Mouse (Mus musculus): ENCODE results near the gene Alox5ap. TPM values are rescaled to one million over a fixed set of nuclear protein-coding genes. Genes with fewer than 3 reads are reported as not detected.
A peak's percentile ranks its signal among the peaks of the same experiment; 100 is the strongest.

Gene Alox5ap
- polyA plus RNA-seq, 1 experiment from 2014 or later = 18.0 TPM

- H3K27ac ChIP-seq (replicated peaks) = no peak overlapping the region
- WGBS = 86% methylated on average over 8 of the region's 8 CpGs
- H3K4me1 ChIP-seq = peaks cover 46% of the 10 kb centered on the region
These were observed 69.6 kb downstream of the Alox5ap start for GRCm38 (mm10) chr5:149333941-149334698.

GRCm38 (mm10) chr5:149335009-149335408 lies 70.4 kb downstream of the Alox5ap start:
- no peaks in the 10 kb centered on the region for H3K36me3 ChIP-seq
- no peak overlapping the region for H3K27ac ChIP-seq (replicated peaks)
- H3K4me2 ChIP-seq (replicated peaks) = no peak overlapping the region
- H3K9ac ChIP-seq = no peak overlapping the region
- no peaks in the 10 kb centered on the region for H3K9me3 ChIP-seq (replicated peaks)
- no peak for ATAC-seq (ENCODE audit: insufficient number of reproducible peaks, low FRiP score, low TSS enrichment, low read depth)
- peaks cover 40% of the 10 kb centered on the region for H3K4me1 ChIP-seq
- peaks cover 3% of the 10 kb centered on the region; the same call in 1 of the 2 replicates for H3K27me3 ChIP-seq
- WGBS = 72% methylated on average over 12 of the region's 12 CpGs
- H3K4me3 ChIP-seq (replicated peaks) = no peak overlapping the region

More at GRCm38 (mm10) chr5:149333941-149334698, 69.6 kb downstream of the Alox5ap start:
- Histone ChIP-seq H3K9ac (no peak overlapping the region), H3K4me3 (replicated peaks) (no peak overlapping the region), H3K9me3 (replicated peaks) (no peaks in the 10 kb centered on the region), H3K4me2 (replicated peaks) (no peak overlapping the region), H3K27me3 (peaks cover 3% of the 10 kb centered on the region; the same call in 1 of the 2 replicates), H3K36me3 (no peaks in the 10 kb centered on the region)
- ATAC-seq (ENCODE audit: insufficient number of reproducible peaks, low FRiP score, low TSS enrichment, low read depth) = no peak

GRCm38 (mm10) chr5:149335563-149336238 lies 71.1 kb downstream of the Alox5ap start:
- H3K4me2 ChIP-seq (replicated peaks) = no peak overlapping the region
- H3K27ac ChIP-seq (replicated peaks) = no peak overlapping the region
- H3K36me3 ChIP-seq = no peaks in the 10 kb centered on the region
- WGBS = 41% methylated on average over 21 of the region's 21 CpGs
- no peaks in the 10 kb centered on the region for H3K9me3 ChIP-seq (replicated peaks)
- ATAC-seq (ENCODE audit: insufficient number of reproducible peaks, low FRiP score, low TSS enrichment, low read depth) = peak; percentile 76
- H3K27me3 ChIP-seq = peaks cover 3% of the 10 kb centered on the region; the same call in 1 of the 2 replicates
- H3K9ac ChIP-seq = no peak overlapping the region
- no peak overlapping the region for H3K4me3 ChIP-seq (replicated peaks)
- peaks cover 37% of the 10 kb centered on the region for H3K4me1 ChIP-seq

- WGBS = 76% methylated on average over 10 of the region's 10 CpGs
- ATAC-seq (ENCODE audit: insufficient number of reproducible peaks, low FRiP score, low TSS enrichment, low read depth) = no peak
- H3K27ac ChIP-seq (replicated peaks) = no peak overlapping the region
These were observed 72.6 kb downstream of the Alox5ap start for GRCm38 (mm10) chr5:149337148-149337547.

More at GRCm38 (mm10) chr5:149337148-149337547, 72.6 kb downstream of the Alox5ap start:
- Histone ChIP-seq H3K27me3 (peaks cover 3% of the 10 kb centered on the region; the same call in 1 of the 2 replicates), H3K9ac (no peak overlapping the region), H3K4me1 (peaks cover 30% of the 10 kb centered on the region), H3K4me3 (replicated peaks) (no peak overlapping the region), H3K9me3 (replicated peaks) (no peaks in the 10 kb centered on the region), H3K36me3 (no peaks in the 10 kb centered on the region), H3K4me2 (replicated peaks) (no peak overlapping the region)

Small RNAs within 50 kb of the gene (microRNA-seq; reads per million reads assigned to microRNA genes)
- not detected for gene Gm24105 (ENCODE audit: borderline number of aligned reads)

Other genes starting within 250 kb of the Alox5ap start
- gene Uspl1, start 80.4 kb upstream of the Alox5ap start, polyA plus RNA-seq (2015; fragmentation: Nextera tagmentation; extraction: Ambion mirVana) = 36.0 and 36.2 TPM in 2 replicates
- gene Hmgb1, start 80.3 kb upstream of the Alox5ap start, polyA plus RNA-seq (2015; fragmentation: Nextera tagmentation; extraction: Ambion mirVana) = 1,034 and 1,068 TPM in 2 replicates
- 1.8 and 2.2 TPM in 2 replicates for gene Medag, start 147.0 kb downstream of the Alox5ap start, polyA plus RNA-seq (2015; fragmentation: Nextera tagmentation; extraction: Ambion mirVana)
- gene Tex26, start 174.9 kb downstream of the Alox5ap start, polyA plus RNA-seq (2015; fragmentation: Nextera tagmentation; extraction: Ambion mirVana) = 1.4 and 1.7 TPM in 2 replicates

Measured in embryonic facial prominence, embryonic 15.5 days (tissue).